Comparison of ENCODE assay signal across 8 mouse cellular contexts in the genomic region with DNA sequence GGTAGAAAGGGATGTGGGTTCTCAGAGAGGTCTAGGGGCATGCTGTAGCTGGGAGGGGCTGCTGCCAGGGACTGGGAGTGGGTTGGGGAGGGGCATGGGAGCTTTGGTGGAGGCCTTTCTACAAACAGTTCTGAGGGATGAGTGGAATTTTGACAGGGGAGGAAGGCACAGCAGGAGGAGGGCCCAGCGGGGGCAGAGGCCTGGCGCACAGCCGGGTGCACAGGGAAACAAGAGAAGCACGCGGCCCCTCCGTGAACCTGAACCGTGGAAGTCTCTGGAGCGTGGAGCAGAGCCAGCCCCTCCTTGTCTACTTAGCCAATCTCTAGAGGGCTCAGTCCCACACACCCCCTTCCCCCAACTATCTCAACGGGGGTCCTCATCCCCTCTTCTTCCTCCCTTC. TPM values are rescaled to one million over a fixed set of nuclear protein-coding genes. Genes with fewer than 3 reads are reported as not detected.
DNase-seq lines count a peak whose midpoint lies in the region; ATAC-seq lines count a peak whose summit lies in the region.

No protein-coding gene starts in this region.

- no peak overlapping the region for H3K9ac ChIP-seq in hindbrain, embryonic 11.5 days (ENCODE audit: low read depth, low read length)
- H3K9ac ChIP-seq in limb, embryonic 12.5 days (replicated peaks), result no peak overlapping the region; the same call in 1 of the 2 replicates

- H3K9me3 ChIP-seq in hindbrain, embryonic 11.5 days (ENCODE audit: control insufficient read depth, low read length), result no peaks in the 10 kb centered on the region
- no peaks in the 10 kb centered on the region for H3K9me3 ChIP-seq in limb, embryonic 12.5 days

- H3K27me3 ChIP-seq in hindbrain, embryonic 11.5 days (ENCODE audit: control insufficient read depth, insufficient read depth, low read length), result peaks cover 2% of the 10 kb centered on the region; the same call in 1 of the 2 replicates
- peaks cover 65% of the 10 kb centered on the region for H3K27me3 ChIP-seq in limb, embryonic 12.5 days

- H3K4me3 ChIP-seq in hindbrain, embryonic 11.5 days (ENCODE audit: low read depth, low read length), result no peak overlapping the region; the same call in 1 of the 2 replicates
- no peak overlapping the region for H3K4me3 ChIP-seq in limb, embryonic 12.5 days (replicated peaks)

- 2% methylated on average over 9 of the region's 9 CpGs for WGBS in hindbrain, embryonic 11.5 days
- 6% methylated on average over 9 of the region's 9 CpGs for WGBS in limb, embryonic 12.5 days

- ATAC-seq in hindbrain, embryonic 11.5 days (ENCODE audit: low FRiP score), result peak; percentile 59
- ATAC-seq in limb, embryonic 12.5 days (ENCODE audit: insufficient number of reproducible peaks, insufficient read depth, low FRiP score, low TSS enrichment, low read depth), result no peak; the same call in 1 of the 2 replicates
- no peak for ATAC-seq in erythroid progenitor cell, adult 5-6 weeks (replicated peaks; ENCODE audit: low FRiP score, poor library complexity, severe bottlenecking)

- DNase-seq in heart, adult 18-20 months, result peak; percentile 29 to 41
- DNase-seq in heart, postnatal 10 days, result no peak
- DNase-seq in embryo, embryonic 9.5 days (ENCODE audit: extremely low spot score), result peak; percentile 49
- DNase-seq in hindbrain, embryonic 11.5 days (ENCODE audit: low spot score), result peak; percentile 48
- DNase-seq in ovary, postnatal 36 days (ENCODE audit: low spot score), result peak; percentile 58
- DNase-seq in right cerebral cortex, postnatal 25 days, result no peak

- no peak overlapping the region for H3K4me2 ChIP-seq in hindbrain, embryonic 11.5 days (replicated peaks; ENCODE audit: low read depth, low read length)
- H3K4me2 ChIP-seq in limb, embryonic 12.5 days, result peak overlapping the region; percentile 34

- H3K27ac ChIP-seq in hindbrain, embryonic 11.5 days (ENCODE audit: low read depth, low read length), result peak overlapping the region; percentile 86
- peak overlapping the region; percentile 84 for H3K27ac ChIP-seq in limb, embryonic 12.5 days

- intact Hi-C loops in heart, postnatal 10 days (cut with DNase I), result no loop called here

- H3K36me3 ChIP-seq in hindbrain, embryonic 11.5 days (ENCODE audit: control insufficient read depth, insufficient read depth, low read length), result no peaks in the 10 kb centered on the region
- no peaks in the 10 kb centered on the region for H3K36me3 ChIP-seq in limb, embryonic 12.5 days

- peaks cover 30% of the 10 kb centered on the region for H3K4me1 ChIP-seq in hindbrain, embryonic 11.5 days (replicated peaks; ENCODE audit: control insufficient read depth, insufficient read depth, low read length)
- peaks cover 96% of the 10 kb centered on the region for H3K4me1 ChIP-seq in limb, embryonic 12.5 days (replicated peaks)

RNA-seq across cellular contexts. Expression of a gene that starts 30.0 kb away (rescaled TPM):
- total RNA-seq in heart, adult 18-20 months (2021), result 1 to 10 TPM in 1 of 2 experiments, under 1 TPM in 1; 0.82 to 1.4 TPM
- 1 to 10 TPM; 1.2 to 1.3 TPM for total RNA-seq in heart, postnatal 10 days (2021)
- 4.6 and 5.6 TPM in 2 replicates for polyA plus RNA-seq in hindbrain, embryonic 11.5 days (2014; fragmentation: Nextera tagmentation; extraction: Ambion mirVana)
- polyA plus RNA-seq in limb, embryonic 12.5 days (2016; fragmentation: Nextera tagmentation; extraction: Ambion mirVana), result 3.5 and 4.4 TPM in 2 replicates
- total RNA-seq in erythroid progenitor cell, adult 5-6 weeks (2015; ENCODE audit: low replicate concordance), result not detected in 2 replicates
- not detected in 2 replicates for total RNA-seq in erythroid progenitor cell, adult 5-6 weeks (2017; ENCODE audit: low replicate concordance)

Comparison
In these comparisons a context has a peak if more than half of its experiments do, and no peak if none do; other contexts are left out.
1. DNase-seq: peak in heart, adult 18-20 months (2 of 2), embryo, embryonic 9.5 days (single experiment), hindbrain, embryonic 11.5 days (single experiment) and ovary, postnatal 36 days (single experiment); none in heart, postnatal 10 days (0 of 2) and right cerebral cortex, postnatal 25 days (single experiment).